Mouse (Mus musculus) left cerebral cortex, adult 6 months (tissue): ENCODE measurements around the gene Nebl. TPM values are rescaled to one million over a fixed set of nuclear protein-coding genes. Genes with fewer than 3 reads are reported as not detected.

ENCODE experiments used
- long read RNA-seq, 2 experiments: library from polyadenylated mRNA; unstranded; transcript quantifications; one replicate each; pipeline ENCODE4 v2.0.0; 2019 to 2020
- polyA plus RNA-seq: library from polyadenylated mRNA; unstranded; fragments of <200 nt; fragmentation: Nextera tagmentation; gene quantifications from 2 replicates; pipeline ENCODE4 v1.2.3, GENCODE M21; 2021

Nebl gene
- 16.0 and 18.0 TPM in 2 replicates for polyA plus RNA-seq
- long read RNA-seq, experiment 1, full-length matches to known transcripts: 59 of 93 reads
- long read RNA-seq, experiment 1, partial matches to known transcripts: 6 of 93 reads
- long read RNA-seq, experiment 1, other reads (novel, unspliced or antisense): 28 of 93 reads
- long read RNA-seq, experiment 2, full-length matches to known transcripts: 5 of 16 reads
- long read RNA-seq, experiment 2, partial matches to known transcripts: 1 of 16 reads
- long read RNA-seq, experiment 2, other reads (novel, unspliced or antisense): 10 of 16 reads

DNA sequence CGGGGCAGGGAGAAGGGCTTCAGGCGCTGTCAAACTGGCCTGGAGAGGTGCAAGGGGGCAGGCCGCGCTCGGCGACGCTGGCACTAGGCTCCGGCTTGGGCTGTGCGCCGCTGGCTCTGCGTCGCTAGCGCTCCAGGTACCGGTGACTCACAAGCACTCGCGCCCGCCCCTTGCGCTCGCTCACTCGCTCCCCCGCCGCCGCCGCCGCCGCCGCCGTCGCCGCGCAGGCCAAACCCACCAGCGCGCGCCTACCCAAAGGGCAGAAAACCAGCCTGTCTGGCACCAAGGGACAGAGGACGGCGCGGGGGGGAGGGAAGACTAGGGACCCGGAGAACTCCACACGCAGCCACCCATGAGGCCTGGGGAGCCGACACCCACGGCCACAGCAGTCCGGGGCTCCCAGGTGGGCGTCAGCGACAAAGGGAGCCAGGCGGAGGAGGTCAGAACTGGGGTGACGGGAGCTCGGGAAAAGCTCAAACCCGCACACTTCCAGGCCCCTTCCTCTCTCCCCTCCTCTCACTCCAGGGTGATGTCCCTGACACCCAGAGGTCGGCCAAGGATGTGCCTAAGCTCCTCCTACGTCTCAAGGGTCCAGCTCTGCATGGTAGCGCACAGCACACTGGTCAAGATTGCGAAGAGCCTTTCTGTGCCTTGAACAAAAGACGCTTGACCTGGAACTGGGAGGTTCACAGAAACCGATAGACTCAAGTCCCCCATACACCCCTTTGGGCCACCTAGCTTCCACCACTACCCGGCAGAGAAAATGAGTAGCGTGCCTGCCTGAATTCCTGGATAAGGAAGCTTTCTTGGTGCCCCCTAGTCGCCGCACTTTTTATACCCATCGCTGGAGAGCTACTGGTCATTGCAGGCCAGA, at the start of gene Nebl:
Nebl (minus strand) TSS at position 508 of the 874 bp plus-strand sequence.

